Mouse (Mus musculus) thymus, adult 2 months (tissue): Measurements from ENCODE around the gene Rpl35a. TPM values are rescaled to one million over a fixed set of nuclear protein-coding genes. Genes with fewer than 3 reads are reported as not detected.

Experiments
- DNase-seq: peaks from one replicate; pipeline ENCODE4 v3.0.0; 2021
- H3K27ac ChIP-seq: fragments of 200-500 bp; 2 replicates; pipeline ENCODE4 v1.5.1; 2012; ENCODE audit warnings: low read length, control low read depth; ENCODE audit not compliant: control insufficient read depth, insufficient read depth
- H3K27me3 ChIP-seq: fragments of 200-500 bp; 2 replicates; pipeline ENCODE4 v1.6.1; 2012; ENCODE audit warnings: mild to moderate bottlenecking, low read length, moderate library complexity, mixed read lengths; ENCODE audit not compliant: control insufficient read depth, insufficient read depth
- H3K36me3 ChIP-seq: fragments of 200-500 bp; 2 replicates; pipeline ENCODE4 v1.6.1; 2012; ENCODE audit warnings: mild to moderate bottlenecking, low read length, moderate library complexity; ENCODE audit not compliant: control insufficient read depth, insufficient read depth
- H3K4me1 ChIP-seq: fragments of 200-500 bp; replicated peaks from 2 replicates; pipeline ENCODE4 v1.6.1; 2012; ENCODE audit warnings: low read length; ENCODE audit not compliant: control insufficient read depth, insufficient read depth
- H3K4me3 ChIP-seq: fragments of 200-500 bp; 2 replicates; pipeline ENCODE4 v1.5.1; 2012; ENCODE audit warnings: mild to moderate bottlenecking, low read length, control low read depth, moderate library complexity; ENCODE audit not compliant: control insufficient read depth, insufficient read depth
- CTCF ChIP-seq: fragments of 200-500 bp; IDR thresholded peaks from 2 replicates; pipeline ENCODE4 v1.5.1; 2012; ENCODE audit warnings: mild to moderate bottlenecking, control low read depth, low read length, moderate library complexity, borderline replicate concordance; ENCODE audit not compliant: control insufficient read depth, poor library complexity, insufficient read depth; ENCODE audit errors: extremely low read depth
- POLR2A ChIP-seq: fragments of 200-500 bp; IDR thresholded peaks from 2 replicates; pipeline ENCODE4 v1.6.1; 2012; ENCODE audit warnings: mild to moderate bottlenecking, low read length, control low read depth, moderate library complexity; ENCODE audit not compliant: control insufficient read depth, poor library complexity, insufficient read depth; ENCODE audit errors: extremely low read depth
- WGBS: fragments of 180-500 bp; shearing (Covaris S2); methylation state at CpG from one replicate; pipeline ENCODE4 v1.1.7; 2018; 5-methylcytosine and 5-hydroxymethylcytosine counted together
- polyA plus RNA-seq: library from polyadenylated mRNA; depleted of rRNA; stranded (reverse); fragments of >200 nt; gene quantifications from 2 replicates; pipeline ENCODE4 v1.2.3, GENCODE M21; 2012; rRNA removed

Gene Rpl35a
- polyA plus RNA-seq = 328 and 393 TPM in 2 replicates

DNA sequence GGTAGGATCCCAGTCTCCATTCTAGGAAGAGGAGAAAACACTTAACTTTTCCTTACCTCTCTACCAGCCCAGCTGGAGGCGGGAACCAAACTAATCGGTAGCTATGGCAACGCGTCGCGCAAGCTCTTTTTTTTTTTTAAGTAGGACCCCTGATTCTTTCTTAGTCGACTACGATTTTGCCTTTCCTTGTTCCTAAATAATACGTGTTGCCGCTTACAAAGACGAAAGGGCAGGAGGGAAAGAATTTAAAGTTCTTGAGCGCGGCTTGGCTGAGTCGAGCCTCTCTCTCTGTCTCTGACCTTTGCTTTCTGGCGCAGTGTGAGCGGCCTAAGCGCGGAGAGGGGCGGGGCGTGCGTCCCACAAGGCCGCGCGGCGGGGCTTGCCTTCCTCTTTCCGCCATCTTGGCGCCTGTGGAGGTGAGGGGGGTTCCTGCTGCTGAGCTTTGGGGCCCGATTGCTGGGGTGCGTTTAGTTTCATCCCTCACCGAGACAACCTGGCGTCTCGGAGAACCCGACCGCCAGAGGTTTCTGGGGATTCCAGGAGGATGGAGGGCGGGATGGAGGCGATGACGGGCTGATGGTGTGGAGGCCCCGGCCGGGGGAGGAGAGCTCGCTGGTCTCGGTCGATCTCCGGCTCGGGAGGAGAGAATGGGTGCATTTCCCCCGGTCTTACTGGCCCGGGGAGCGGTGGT, at the start of gene Rpl35a, which contains the start of gene Iqcg:
TSS of gene Rpl35a (plus strand) at position 359 of the 691 bp plus-strand sequence.
TSS of gene Iqcg (minus strand) at position 124 of the 691 bp plus-strand sequence.
- WGBS = under 1% methylated on average over 47 of the region's 47 CpGs

DNA sequence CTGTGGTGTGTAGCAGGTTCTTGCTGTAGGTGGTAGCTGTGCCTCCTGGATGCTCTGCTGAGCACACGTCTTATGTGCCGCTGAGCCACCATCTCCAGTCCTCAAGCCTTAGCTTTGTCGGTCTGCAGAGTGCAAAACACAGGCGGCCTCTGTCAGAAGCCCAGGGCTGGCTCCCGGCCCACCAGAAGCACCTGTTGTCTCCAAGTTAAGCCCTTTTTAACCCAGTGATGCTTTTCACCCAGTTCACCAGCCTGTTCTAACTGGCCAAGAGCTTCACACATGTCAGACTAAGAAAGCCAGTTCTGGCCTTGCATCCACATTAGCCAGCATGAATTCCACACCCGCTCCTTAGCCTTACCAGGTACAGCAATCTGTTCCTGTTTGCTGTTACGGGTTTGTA, 49.4 kb upstream of the Rpl35a start:
- Histone ChIP-seq H3K36me3 (peaks cover 47% of the 10 kb centered on the region), H3K4me3 (no peak overlapping the region), H3K27me3 (no peaks in the 10 kb centered on the region), H3K4me1 (no peaks in the 10 kb centered on the region), H3K27ac (no peak overlapping the region)
- no peak for DNase-seq
- 96% methylated on average over 7 of the region's 7 CpGs for whole genome bisulfite sequencing
- TF ChIP-seq CTCF (no peak), POLR2A (no peak)

More for the DNA sequence above, at the start of gene Rpl35a, which contains the start of gene Iqcg:
- peak; percentile 85 for DNase-seq
- H3K4me1 ChIP-seq = peaks cover 10% of the 10 kb centered on the region
- peaks cover 26% of the 10 kb centered on the region for H3K36me3 ChIP-seq
- H3K4me3 ChIP-seq = peak within 1 kb of the TSS; percentile 80
- H3K27ac ChIP-seq = peak within 1 kb of the TSS; percentile 40
- H3K27me3 ChIP-seq = no peaks in the 10 kb centered on the region
- peak; percentile 89 for TF ChIP-seq POLR2A
- no peak for TF ChIP-seq CTCF

DNA sequence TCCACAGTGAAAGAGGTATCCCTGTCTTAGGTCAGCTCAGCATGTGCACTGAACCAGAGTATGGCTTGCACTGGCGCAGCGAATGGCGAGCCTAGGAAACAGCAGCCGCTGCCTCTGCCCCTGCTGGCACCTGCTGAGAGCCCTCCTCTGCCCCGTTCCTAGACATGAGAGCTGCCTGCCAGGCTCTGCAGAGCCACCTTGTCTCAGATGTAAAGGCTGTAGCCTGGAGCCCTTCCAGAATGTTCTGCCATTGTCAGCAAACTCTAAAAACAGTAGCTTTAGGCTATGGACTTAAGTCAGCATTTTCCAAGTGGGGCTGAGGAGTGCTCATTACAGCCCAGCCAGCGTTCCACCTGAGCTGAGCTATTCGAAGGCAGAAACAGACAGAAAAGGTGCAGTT, 48.8 kb upstream of the Rpl35a start:
- Histone ChIP-seq H3K4me1 (no peaks in the 10 kb centered on the region), H3K27ac (no peak overlapping the region), H3K4me3 (no peak overlapping the region), H3K27me3 (no peaks in the 10 kb centered on the region), H3K36me3 (peaks cover 46% of the 10 kb centered on the region)
- DNase-seq = no peak
- no peak for TF ChIP-seq POLR2A
- no peak for TF ChIP-seq CTCF
- 95% methylated on average over 7 of the region's 7 CpGs for WGBS

DNA sequence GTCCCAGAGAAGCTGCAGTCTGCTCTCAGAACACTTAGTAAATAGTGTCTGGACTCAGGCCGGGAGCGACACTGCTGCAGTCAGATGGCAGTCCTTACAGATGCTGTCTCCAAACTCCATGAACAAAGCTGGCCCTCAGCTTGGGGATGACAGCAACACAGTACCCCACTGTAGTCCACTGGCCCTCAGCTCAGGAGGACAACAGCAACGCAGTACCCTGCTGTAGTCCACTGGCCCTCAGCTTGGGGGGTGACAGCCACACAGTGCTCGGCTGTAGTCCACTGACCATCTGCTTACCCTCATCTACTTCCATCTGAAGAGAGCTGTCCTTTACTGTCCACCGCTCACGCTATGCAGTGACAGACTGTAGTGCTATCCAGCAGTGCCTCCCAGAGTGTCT, 46.1 kb upstream of the Rpl35a start:
- TF ChIP-seq POLR2A (no peak), CTCF (no peak)
- Histone ChIP-seq H3K36me3 (peaks cover 61% of the 10 kb centered on the region), H3K4me1 (no peaks in the 10 kb centered on the region), H3K27ac (no peak overlapping the region), H3K4me3 (no peak overlapping the region), H3K27me3 (no peaks in the 10 kb centered on the region)
- no peak for DNase-seq
- WGBS = 98% methylated on average over 6 of the region's 6 CpGs

DNA sequence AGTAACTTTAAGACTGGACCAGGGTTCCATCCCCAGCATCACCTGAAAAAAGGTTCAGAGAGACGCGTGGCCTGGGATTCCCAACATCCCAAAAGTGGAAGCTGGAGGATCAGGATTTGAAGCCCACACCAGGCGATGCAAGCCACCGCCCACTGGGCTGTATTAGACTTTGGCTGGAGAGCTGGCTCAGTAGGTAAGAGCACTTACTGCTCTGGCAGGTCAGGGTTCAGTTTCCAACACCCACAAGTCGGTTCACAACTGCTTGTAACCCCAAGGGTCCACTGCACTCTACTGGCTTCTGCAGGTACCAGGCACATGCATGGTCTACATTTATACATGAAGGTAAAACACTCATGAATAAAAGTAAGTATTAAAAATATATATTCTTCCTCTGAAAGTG, 42.5 kb upstream of the Rpl35a start:
- no peak for DNase-seq
- TF ChIP-seq CTCF (no peak), POLR2A (no peak)
- peaks cover 32% of the 10 kb centered on the region for H3K36me3 ChIP-seq

DNA sequence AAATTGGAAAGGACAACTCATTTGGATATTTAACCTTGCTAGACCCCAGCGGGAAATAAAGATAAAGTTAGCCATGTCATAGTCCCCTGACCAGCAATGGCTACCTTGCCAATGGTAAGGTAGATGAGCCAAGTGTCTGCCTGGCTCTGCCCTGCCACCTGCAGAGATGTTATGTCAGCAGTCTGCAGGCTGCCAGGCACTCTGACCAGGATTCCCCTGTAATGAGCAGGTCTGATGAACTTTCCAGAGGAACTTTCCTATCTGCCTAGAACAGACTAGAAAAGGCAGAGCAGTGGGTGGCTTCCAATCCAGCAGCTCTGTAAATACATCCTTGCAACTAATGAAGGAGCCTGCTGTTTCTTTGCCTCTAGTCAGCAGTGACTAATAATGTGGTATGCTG, 41.3 kb upstream of the Rpl35a start:
- WGBS = 97% methylated on average over 1 of the region's 1 CpGs
- H3K36me3 ChIP-seq = peaks cover 22% of the 10 kb centered on the region
- H3K27me3 ChIP-seq = no peaks in the 10 kb centered on the region
- no peak overlapping the region for H3K27ac ChIP-seq
- peaks cover 6% of the 10 kb centered on the region for H3K4me1 ChIP-seq
- TF ChIP-seq CTCF (no peak), POLR2A (no peak)
- no peak for DNase-seq
- no peak overlapping the region for H3K4me3 ChIP-seq

More for the DNA sequence above, 42.5 kb upstream of the Rpl35a start:
- WGBS = over 99% methylated on average over 5 of the region's 5 CpGs
- H3K4me1 ChIP-seq = peaks cover 6% of the 10 kb centered on the region
- H3K27ac ChIP-seq = no peak overlapping the region
- no peaks in the 10 kb centered on the region for H3K27me3 ChIP-seq
- H3K4me3 ChIP-seq = no peak overlapping the region

DNA sequence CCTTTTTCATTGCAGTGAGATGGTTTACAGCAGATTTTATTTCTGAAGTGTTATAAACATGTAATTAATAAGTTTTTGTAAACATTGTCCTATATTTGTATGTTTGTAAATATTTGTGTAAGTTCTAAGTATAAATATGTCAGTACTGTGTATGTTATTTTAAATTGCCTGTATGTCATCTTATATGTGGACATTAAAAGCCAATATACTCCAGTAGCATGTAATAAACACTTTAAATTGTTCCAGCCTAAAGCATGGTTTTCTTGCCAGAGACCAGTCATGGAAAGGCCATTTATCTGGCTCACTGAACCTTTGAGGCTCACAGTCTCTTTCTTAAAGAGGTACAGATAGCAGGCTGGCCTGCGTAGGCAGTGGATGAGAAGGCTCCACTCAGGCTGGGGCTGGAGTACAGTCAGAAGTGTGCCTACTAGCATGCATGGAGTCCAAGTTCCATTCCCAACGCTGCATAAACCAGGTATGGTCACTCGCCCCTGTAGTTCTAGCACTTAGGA, 40.8 kb upstream of the Rpl35a start:
- no peak for TF ChIP-seq POLR2A
- TF ChIP-seq CTCF = no peak
- 96% methylated on average over 3 of the region's 3 CpGs for WGBS
- DNase-seq = no peak
- no peaks in the 10 kb centered on the region for H3K27me3 ChIP-seq
- H3K4me3 ChIP-seq = no peak overlapping the region
- H3K27ac ChIP-seq = no peak overlapping the region
- H3K36me3 ChIP-seq = peaks cover 20% of the 10 kb centered on the region
- H3K4me1 ChIP-seq = peaks cover 6% of the 10 kb centered on the region
